Mouse (Mus musculus) ES-E14 (cell line): ENCODE data around the gene Trim2. TPM values are rescaled to one million over a fixed set of nuclear protein-coding genes. Genes with fewer than 3 reads are reported as not detected.

Experiments used
- DNase-seq: peaks from one replicate; pipeline ENCODE4 v3.0.0-alpha.2; 2013; ENCODE audit warnings: low read depth, low spot score
- H3K27ac ChIP-seq: 2 replicates; pipeline ENCODE4 v1.5.1; 2012; ENCODE audit warnings: low read depth, mild to moderate bottlenecking, low read length, moderate library complexity, mixed read lengths; ENCODE audit not compliant: poor library complexity, insufficient read depth, severe bottlenecking
- H3K36me3 ChIP-seq: 2 replicates; pipeline ENCODE4 v1.6.1; 2012; ENCODE audit warnings: mild to moderate bottlenecking, low read length, moderate library complexity, mixed read lengths; ENCODE audit not compliant: control insufficient read depth, poor library complexity, insufficient read depth, severe bottlenecking
- H3K4me1 ChIP-seq, 2 experiments: fragments of 150-350 bp in 1 of 2; sonication (generic) in 1 of 2; 2 replicates each; pipeline ENCODE4 v1.6.1; 2012; ENCODE audit warnings: low read length in 2 of 2, mild to moderate bottlenecking in 1 of 2, mixed read lengths in 1 of 2; ENCODE audit not compliant: control insufficient read depth in 2 of 2, insufficient read depth in 2 of 2, poor library complexity in 1 of 2
- H3K4me3 ChIP-seq, 2 experiments: fragments of 150-350 bp in 1 of 2; sonication (generic) in 1 of 2; 2 replicates each; pipeline ENCODE4 v1.5.1; 2012; ENCODE audit warnings: low read length in 2 of 2, low read depth in 1 of 2, mild to moderate bottlenecking in 1 of 2, mixed read lengths in 1 of 2; ENCODE audit not compliant: insufficient read depth in 1 of 2, poor library complexity in 1 of 2, severe bottlenecking in 1 of 2
- H3K9ac ChIP-seq: 2 replicates; pipeline ENCODE4 v1.6.1; 2012; ENCODE audit warnings: low read depth, mild to moderate bottlenecking, low read length, mixed read lengths; ENCODE audit not compliant: poor library complexity, insufficient read depth, severe bottlenecking
- H3K9me3 ChIP-seq: fragments of 150-350 bp; sonication (generic); 2 replicates; pipeline ENCODE4 v1.6.1; 2012; ENCODE audit warnings: low read depth, mild to moderate bottlenecking, low read length; ENCODE audit not compliant: control insufficient read depth, insufficient read depth
- CHD2 ChIP-seq: IDR thresholded peaks from 2 replicates; pipeline ENCODE4 v1.6.1; 2014; ENCODE audit warnings: mild to moderate bottlenecking, low read depth, low read length, inconsistent platforms
- HCFC1 ChIP-seq: IDR thresholded peaks from 2 replicates; pipeline ENCODE4 v1.6.1; 2012; ENCODE audit warnings: low read length, inconsistent platforms, borderline replicate concordance; ENCODE audit not compliant: insufficient read depth
- MAFK ChIP-seq: IDR thresholded peaks from 2 replicates; pipeline ENCODE4 v1.6.1; 2014; ENCODE audit warnings: mild to moderate bottlenecking, low read depth, low read length, inconsistent platforms; ENCODE audit not compliant: insufficient read depth
- ZC3H11A ChIP-seq: IDR thresholded peaks from 2 replicates; pipeline ENCODE4 v1.6.1; 2012; ENCODE audit warnings: low read depth, mild to moderate bottlenecking, inconsistent platforms, low read length, borderline replicate concordance
- ZNF384 ChIP-seq: IDR thresholded peaks from 2 replicates; pipeline ENCODE4 v1.6.1; 2012; ENCODE audit warnings: low read depth, low read length, inconsistent platforms
- in situ Hi-C, 2 experiments: fragments of 600-800 bp; cut with MboI; formaldehyde crosslinking; loops; one replicate each; pipeline ENCODE4 v1.15.1; 2025; ENCODE audit warnings: low sequenced_read_pairs in 2 of 2, inconsistent platforms in 1 of 2; ENCODE audit not compliant: unreplicated experiment in 2 of 2
- total RNA-seq: library from RNA; depleted of rRNA; stranded (reverse); fragments of 300-350 nt; gene quantifications from 2 replicates; pipeline ENCODE4 v1.2.3, GENCODE M21; 2012

Trim2 gene
- total RNA-seq, 1 experiment: 27.3 TPM

DNA sequence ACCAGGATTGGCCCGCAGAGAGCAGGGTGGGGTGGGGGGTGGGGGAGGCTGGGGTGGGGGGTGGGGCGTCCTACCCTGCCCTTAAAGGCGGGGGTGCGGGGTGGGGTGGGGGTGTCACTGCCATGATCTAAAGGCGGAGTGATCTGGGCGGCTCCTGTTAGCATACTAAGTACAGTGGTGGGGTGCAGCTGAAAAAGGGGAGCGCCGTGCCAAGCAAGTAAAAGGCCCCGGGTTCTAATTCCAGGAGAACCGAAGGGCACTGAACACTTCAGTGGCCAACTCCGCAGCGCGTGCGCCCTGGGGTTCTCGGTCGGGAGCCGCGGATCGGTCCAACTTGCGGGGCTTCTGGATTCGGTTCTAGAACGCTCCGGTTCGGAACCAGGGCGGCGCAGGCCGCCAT is 151.5 kb downstream of the Trim2 start:
- Histone ChIP-seq H3K27ac (peak overlapping the region; percentile 89), H3K36me3 (no peaks in the 10 kb centered on the region), H3K4me1 (peaks cover 2 to 3% of the 10 kb centered on the region in 2 experiments; a peak in 1 of 4 replicates), H3K9me3 (no peaks in the 10 kb centered on the region), H3K4me3 (peak overlapping the region; percentile 74 to 94), H3K9ac (peak overlapping the region; percentile 96)
- peak; percentile 37 for DNase-seq
- TF ChIP-seq CHD2 (no peak), ZNF384 (no peak), MAFK (no peak), ZC3H11A (no peak), HCFC1 (no peak)
- in situ Hi-C loops: no loop called here

DNA sequence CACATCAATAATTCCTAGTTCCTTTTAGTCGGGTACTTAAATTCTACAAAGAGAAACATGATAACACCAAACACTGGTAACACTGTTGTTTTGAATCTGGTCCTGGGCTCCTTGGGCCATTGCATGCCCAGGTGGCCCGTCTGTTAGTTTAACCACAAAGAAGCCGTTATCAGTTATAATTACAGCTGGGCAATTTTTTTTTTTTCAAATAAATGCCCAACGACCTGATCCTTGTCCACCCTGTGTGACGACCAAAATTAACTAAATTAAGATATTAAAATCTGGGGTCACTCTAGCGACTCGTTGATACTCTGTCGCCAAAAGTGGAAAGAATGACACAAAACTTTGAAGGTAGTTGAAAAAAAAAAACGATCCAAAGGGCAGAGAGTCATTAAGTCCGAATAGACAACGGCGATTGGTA is 151.9 kb downstream of the Trim2 start:
- Histone ChIP-seq H3K9me3 (no peaks in the 10 kb centered on the region), H3K4me3 (peak overlapping the region; percentile 37 to 67; a peak in 3 of 4 replicates), H3K36me3 (no peaks in the 10 kb centered on the region), H3K4me1 (peaks cover 2 to 3% of the 10 kb centered on the region in 2 experiments; a peak in 1 of 4 replicates), H3K27ac (no peak overlapping the region), H3K9ac (no peak overlapping the region)
- no peak for TF ChIP-seq MAFK
- TF ChIP-seq ZNF384: peak; percentile 68; the same call in 1 of the 2 replicates
- in situ Hi-C loops: no loop called here
- DNase-seq: no peak

DNA sequence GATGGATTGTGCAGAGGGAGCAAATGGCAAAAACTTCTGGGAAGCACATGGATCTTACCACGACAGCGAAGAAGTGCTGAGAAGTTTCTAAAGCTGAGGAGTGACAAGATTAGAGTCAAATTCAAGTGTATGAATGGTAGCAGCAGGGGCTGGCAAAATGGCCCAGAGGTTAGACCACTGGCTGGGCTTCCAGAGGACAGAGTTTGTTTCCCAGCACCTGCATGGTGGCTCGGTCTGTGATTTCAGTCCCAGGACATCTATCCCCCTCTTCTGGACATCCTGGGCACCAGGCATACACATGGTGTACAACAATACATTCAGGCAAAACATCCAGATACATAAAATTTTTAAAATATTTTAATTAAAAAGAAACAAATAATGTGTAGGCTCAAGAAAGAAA is 156.8 kb downstream of the Trim2 start:
- Histone ChIP-seq H3K9ac (no peak overlapping the region), H3K27ac (no peak overlapping the region), H3K4me3 (no peak overlapping the region), H3K36me3 (no peaks in the 10 kb centered on the region), H3K4me1 (no peaks in the 10 kb centered on the region; a peak in 1 of 4 replicates), H3K9me3 (no peaks in the 10 kb centered on the region)
- in situ Hi-C loops: no loop called here
- TF ChIP-seq MAFK (no peak), HCFC1 (no peak), ZC3H11A (no peak), CHD2 (no peak), ZNF384 (no peak)
- no peak for DNase-seq

DNA sequence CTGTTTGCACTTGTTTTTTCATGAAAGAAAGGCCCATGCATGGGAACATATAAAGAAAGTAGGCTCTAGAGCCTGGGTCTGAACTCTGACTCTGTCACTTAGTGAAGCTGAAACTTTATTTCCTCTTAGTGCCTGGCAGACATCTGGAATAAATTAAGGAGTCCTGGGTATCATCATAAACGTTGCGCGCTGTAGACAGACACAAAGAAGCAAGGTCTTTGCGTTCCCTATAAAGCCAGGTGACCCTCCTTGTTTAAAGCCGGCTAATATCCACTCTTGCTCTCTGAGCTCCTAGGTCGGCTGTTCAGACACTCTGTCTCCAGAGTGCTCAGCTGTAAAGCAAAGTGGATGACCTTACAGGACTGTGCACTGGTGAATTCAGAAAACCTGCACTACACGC is 165.7 kb downstream of the Trim2 start:
- no peak overlapping the region for H3K4me3 ChIP-seq
- no peaks in the 10 kb centered on the region; the same call in 1 of the 2 replicates for H3K36me3 ChIP-seq
- H3K9me3 ChIP-seq: no peaks in the 10 kb centered on the region
- DNase-seq: no peak
- no peak overlapping the region for H3K27ac ChIP-seq
- TF ChIP-seq CHD2 (no peak), MAFK (no peak), ZNF384 (no peak), HCFC1 (no peak), ZC3H11A (no peak)
- no peaks in the 10 kb centered on the region for H3K4me1 ChIP-seq
- no peak overlapping the region for H3K9ac ChIP-seq
- in situ Hi-C loops: no loop called here

DNA sequence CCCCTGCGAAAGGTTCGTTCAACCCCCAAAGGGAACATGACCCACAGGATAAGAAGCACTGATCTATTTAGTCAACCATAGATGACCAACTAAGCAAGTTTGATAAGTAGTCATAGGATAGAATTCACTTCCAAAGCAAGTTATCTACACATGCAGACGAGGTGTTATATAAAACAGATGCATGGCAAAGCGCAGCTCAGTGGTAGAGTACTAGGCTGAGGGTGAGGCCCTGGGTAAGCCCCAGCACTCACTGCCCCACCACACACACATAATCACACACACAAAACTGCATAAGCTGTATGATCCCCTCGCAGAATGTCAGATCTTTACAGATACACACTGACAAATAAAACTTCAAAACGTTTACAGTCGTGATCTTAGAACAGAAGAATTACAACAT is 170.2 kb downstream of the Trim2 start:
- in situ Hi-C loops: no loop called here
- TF ChIP-seq ZNF384: no peak
- TF ChIP-seq HCFC1: no peak
- TF ChIP-seq CHD2: no peak
- TF ChIP-seq MAFK: no peak
- TF ChIP-seq ZC3H11A: no peak
- H3K27ac ChIP-seq: no peak overlapping the region
- DNase-seq: no peak
- no peaks in the 10 kb centered on the region for H3K4me1 ChIP-seq
- H3K36me3 ChIP-seq: peaks cover 2% of the 10 kb centered on the region; the same call in 1 of the 2 replicates
- no peak overlapping the region for H3K9ac ChIP-seq
- H3K9me3 ChIP-seq: no peaks in the 10 kb centered on the region
- H3K4me3 ChIP-seq: no peak overlapping the region
